Mouse (Mus musculus): ENCODE measurements around the gene Thsd7b. TPM values are rescaled to one million over a fixed set of nuclear protein-coding genes. Genes with fewer than 3 reads are reported as not detected.
A peak's percentile ranks its signal among the peaks of the same experiment; 100 is the strongest.
"Not testable (repeated sequence)": the region's sequence is repeated elsewhere in the genome, so short reads cannot be mapped to it uniquely, and the experiment has no call there.

The Thsd7b gene
- total RNA-seq, 2 experiments from 2014 or later, result 0.07 to 0.28 TPM

DNA sequence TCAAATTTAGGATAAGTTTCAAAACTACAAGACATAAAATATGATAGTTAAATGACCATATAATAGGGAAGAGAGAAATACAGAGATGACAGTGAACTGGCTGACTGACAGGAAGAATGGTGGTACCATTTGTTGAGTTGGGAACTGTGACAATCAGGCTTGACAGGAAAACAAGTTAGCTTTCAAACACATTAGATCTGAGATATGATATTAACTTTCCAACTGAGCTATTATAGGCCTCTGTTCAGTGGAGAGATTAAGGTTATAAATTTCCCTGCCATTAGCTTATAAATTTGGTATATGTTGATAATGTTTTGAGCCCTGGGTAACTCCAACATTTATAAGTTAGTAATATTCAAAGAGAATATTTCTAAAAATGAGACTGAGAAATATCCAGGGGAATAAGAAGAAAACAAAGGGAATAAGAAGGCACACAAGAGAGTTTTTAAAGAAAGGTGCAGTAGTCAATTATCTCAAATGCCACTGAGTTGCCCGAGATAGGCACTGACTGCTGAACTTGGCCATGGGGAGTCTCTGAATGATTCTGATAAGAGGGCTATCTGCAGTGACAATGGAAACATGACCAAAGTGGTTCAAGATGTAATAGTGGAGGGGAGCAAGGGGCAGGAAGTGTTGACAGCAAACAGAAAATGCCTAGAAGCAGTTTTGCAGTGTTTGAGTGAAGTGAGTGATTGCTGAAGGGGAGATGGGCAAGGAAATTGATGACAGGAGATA, 839.6 kb downstream of the Thsd7b start:
- no peak for DNase-seq

DNA sequence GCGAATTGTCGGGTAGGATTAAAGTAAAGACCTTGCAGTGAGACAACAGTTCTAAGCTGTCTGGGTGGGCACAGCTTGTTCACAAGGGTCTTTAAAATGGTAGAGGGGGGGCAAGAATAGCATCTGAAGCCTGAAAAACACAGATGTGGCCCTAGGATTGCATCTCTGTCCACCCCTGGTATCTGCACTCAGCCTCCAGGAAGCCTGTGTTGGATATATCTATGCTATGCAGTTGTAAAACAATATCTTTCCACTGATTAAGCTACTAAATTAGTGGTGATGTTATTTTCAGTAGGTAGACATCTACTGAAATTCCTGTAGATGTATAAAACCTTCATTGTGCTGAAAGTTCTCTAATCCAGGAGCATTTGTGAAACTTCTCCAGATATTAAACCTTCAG, 840.4 kb downstream of the Thsd7b start:
- no peak for DNase-seq

DNA sequence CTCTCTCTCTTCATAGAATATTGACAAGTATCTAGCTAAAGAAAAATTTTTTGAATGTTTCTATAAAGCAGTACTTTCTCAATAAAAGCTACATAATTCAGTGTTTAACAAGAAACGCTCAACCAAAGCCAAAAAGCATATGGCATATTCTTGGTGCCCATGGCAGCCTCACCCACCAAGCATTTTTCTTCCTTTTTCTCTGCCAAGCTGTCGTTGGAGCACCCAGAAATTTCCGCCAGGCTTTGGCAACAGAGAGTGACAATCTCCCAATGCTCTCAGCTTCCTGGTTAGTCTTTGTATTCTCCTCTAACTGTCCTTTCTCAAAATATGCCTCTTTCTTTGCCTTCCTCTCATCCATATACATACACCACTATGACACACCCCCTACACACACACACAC, 857.8 kb downstream of the Thsd7b start:
- DNase-seq, result no peak

DNA sequence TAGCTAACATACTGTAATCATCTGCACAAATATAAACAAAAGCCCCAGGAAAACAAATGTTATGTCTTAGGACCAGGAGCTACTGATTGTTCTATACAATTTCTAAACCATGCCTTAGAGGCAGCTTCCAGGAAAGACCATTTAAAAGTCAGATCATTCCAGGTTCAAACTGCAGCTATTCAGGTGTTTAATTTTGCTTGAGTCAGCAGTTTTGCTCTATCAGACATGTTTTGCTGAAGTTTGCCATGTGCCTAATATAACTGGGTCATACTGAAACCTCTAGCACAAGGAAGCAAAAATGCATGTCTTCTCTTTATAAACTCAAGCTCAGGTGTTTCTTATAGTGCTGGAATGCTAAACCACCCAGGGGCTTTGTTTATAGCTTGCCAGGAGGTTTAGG, 893.1 kb downstream of the Thsd7b start:
- DNase-seq, result no peak

DNA sequence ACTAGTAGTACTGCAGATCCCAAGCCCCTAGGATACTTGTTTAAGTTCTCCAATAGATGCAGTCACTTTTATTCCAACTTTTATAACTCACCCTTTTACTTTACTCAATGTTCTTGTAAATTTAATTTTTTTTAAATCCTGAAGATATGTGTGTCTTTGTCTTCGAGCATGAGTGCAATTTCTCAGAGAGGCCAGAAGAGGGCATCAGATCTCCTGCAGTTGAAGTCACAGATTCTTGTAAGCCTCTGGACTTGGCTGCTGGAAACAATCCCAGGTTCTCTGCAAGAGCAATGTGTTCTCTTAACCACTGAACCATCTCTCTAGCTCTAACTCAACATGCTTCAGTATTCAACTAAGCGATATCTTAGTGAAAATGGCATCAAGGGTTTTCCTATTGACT, 894.2 kb downstream of the Thsd7b start:
- peak in 1 of 2 experiments; percentile 1 for DNase-seq

DNA sequence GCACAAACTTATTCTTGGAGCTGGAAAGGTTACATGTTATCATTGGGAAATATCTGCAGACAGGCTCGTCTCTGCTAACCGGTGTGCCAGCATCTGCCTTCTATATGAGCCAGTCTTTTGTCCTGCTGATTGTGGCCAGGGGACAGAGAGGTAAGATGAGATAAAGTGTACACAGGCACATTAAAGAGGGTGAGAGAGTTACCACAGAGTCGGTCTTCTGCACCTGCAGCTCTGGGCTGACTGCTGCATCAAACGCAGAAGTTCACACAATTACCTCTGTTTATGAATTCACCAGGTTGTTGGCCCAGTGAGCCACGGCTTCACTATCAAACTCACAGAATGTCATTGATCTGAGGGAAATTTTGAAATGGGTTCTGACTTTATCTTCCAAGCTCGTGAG, 896.8 kb downstream of the Thsd7b start:
- DNase-seq, result no peak

DNA sequence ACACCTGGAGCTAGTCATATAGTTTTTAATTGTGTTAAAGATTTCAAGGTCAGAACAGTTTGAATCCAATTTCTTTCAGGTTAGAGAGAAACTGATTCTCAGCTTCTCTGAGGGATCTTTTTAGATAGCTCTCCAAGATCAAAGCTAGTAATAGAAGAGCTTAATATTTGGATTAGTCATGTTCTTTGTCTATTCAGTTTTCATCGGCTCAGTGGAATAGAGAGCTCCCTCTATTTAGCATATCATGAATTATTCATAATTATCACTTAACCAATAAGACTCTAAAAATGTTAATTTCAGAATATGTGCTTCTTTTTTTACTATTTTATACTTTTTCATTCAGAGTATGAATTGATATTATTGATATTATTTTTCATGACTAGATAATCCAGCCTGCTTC, 897.2 kb downstream of the Thsd7b start:
- no peak for DNase-seq

DNA sequence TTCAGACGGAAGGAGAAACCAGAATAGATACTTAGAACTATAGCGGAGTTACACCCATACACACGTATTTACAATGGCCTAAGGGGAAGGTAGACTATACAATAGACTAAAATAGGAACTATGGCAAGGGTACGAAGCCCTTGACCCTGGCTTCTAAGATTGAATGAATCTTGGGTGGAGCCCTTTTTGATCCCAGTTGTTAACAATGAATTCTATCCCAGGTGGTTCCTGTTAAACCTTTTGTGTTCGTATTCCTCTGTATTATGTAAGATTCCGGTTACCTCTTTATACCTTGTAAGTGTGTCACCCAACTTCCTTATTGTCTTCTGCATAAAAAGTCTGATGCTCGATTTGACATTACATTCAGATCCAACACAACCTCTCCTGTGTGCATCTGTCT, 913.7 kb downstream of the Thsd7b start:
- not testable (repeated sequence) for DNase-seq

DNA sequence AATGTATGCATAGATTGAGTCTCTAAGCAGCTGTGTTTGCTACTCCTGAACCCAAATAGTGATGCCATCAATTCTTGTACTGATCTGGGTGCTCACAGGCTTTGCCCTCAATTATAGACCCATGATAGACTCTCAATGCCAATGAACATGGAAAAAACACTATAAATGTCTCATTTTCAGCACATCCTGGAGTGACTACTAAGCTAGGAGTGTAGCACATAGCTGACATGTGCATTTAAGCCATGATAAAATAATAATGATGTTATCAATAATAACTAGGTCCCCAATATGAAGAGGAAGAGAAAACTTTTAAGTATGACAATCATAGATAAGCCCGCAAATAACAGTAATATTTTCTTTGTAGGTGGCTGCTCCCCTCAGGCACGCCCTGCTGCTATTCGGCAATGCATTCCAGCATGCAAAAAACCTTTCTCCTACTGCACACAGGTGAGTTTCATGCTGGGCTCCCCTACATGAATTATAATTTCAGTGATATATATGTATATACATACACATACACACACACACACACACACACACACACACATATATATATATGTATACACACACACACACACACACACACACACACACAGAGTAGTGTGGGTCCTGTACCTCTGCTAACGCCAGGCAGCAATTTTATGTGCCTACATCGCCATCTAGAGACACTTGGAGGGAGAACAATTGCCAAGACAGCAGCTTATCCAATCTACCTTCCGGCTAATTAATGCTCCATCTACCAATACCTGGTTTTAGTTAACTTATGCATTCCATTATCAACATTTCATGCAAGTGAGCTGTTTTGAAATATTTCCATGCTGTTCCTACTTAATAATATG, 919.3 kb downstream of the Thsd7b start:
- peak; percentile 4 to 31 for DNase-seq

DNA sequence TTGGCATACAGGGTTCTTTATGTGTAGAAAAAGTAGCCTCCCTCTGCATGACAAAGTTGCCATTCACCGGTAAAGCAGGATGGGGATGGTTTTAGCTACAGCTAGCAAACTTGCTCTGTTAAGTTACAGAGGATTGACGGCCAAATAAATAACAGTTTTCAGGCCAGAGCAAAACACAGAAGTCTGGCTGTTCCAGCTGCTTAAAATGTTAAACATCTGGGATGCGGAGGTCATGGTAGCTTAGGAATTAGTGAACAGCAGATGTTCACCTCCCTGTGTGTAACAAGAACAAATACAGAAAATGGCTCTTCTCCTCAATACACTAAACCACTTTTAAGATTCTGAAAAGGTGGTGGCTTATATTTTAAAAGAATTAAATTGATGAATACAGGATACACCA, 944.3 kb downstream of the Thsd7b start:
- DNase-seq, result no peak

DNA sequence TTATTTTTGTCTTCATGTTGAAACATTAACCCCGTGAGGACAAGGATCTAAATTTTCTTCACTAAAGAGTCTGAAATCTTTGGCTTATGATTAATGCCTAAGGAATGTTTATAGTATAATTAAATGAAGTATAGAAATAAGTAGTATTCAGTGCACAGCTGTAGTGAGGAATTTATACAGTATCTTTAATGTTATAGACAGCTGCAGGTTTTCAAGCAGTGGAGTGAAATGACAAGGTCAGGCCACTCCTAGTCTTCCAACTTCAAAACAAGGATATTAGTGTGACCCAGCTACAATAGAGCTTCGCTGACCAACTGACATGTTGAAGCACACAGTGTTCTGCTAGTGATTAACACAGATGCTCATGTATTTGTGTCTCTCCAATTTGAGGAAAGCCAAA, 949.8 kb downstream of the Thsd7b start:
- no peak for DNase-seq

DNA sequence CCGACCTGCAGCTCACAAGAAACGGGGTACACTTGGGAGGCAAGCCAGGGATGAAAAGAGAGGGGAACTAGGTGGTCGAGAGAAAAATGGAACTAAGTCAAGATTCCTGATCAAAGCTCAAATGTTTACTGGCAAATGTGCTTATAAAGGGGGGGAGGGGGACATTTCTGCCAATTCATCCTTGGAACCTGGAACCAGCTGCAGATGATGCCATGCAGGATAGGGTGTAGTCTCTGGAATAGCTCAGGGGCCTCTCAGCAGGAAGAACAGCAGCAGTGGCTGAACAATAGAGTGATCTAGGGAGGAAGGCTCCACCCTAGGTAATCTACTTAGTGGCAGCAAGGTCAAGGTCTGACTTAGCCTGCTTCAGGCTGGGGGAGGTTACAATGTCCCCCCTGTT, 972.5 kb downstream of the Thsd7b start:
- DNase-seq, result no peak

DNA sequence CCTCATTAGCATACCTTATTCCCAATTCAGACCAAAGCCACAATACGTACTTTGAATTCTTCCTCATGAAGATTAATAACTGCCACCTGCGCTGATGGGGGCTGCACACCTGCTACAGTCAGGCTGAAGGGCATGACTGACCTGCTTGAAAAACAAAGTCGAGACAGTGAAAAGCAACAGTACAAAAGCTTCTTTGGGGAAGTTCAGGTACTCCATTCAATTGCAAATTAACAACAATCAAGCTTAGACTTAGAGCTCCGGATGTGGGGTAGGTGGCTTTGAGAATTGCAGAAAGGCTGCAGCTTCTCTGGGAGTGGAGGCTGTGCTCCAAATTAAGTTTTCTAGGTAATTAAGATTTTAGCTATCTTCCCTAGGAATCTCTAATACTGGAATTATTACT, 973.2 kb downstream of the Thsd7b start:
- not testable (repeated sequence) for DNase-seq

DNA sequence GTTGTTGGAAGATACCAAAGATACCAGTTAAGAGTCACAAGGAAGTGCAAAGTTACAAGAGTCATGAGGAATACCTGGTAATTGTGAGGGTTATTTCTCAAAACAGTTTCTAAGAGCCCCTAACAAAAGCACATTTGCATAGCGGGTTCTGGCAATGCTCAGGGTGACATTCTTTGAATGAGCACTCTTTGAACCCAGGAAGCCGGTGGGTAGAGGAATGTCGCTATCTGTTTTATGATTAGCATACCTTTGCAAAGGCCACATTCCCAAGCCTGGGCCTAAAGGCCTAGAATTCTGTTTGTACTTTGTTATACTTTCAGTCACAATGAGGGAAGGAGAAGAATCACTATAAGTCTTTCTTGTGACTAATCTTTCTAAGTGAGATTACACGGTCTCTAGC, 973.8 kb downstream of the Thsd7b start:
- DNase-seq, result not testable (repeated sequence)

DNA sequence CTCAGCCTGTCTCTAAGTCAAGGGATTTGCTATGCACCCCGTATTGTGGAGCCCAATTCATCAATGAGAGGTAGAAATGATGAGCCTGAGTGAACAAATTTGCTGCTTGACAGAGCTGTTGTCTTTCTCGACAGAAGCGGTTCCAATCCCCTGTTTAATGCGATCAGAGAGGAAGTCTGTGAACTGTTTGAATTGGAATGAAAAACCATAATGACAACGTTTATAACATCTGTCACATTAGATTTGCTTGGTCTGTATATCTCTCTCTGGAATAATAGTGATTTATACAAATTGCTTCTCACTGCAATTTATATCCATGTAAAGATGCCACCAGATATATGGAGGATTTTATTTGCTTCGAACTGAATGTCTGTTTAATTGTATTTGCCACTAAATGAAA, 988.9 kb downstream of the Thsd7b start:
- no peak for DNase-seq
